ENCODE assay signal across 27 mouse cellular contexts in genomic region chr6:107386094-107386678, GRCm38 (mm10).
DNase-seq lines count a peak whose midpoint lies in the region; ATAC-seq and TF ChIP-seq lines count a peak whose summit lies in the region.
"Had no signal": no experiment of that assay in that cellular context is flagged by ENCODE, and none has a peak within 500 bp of the region (broad histone marks: within the 10 kb centered on the region; RNA-seq: fewer than 3 reads in every experiment).

No protein-coding gene starts in this region.

- TF ChIP-seq CTCF in midbrain, postnatal 0 days (IDR thresholded peaks at IDR 0.05) = no peak

- intact Hi-C loops in left cerebral cortex, postnatal 10 days (cut with DNase I) = no loop called here

- no peak overlapping the region for H3K27ac ChIP-seq in midbrain, postnatal 0 days (ENCODE audit: low read depth, low read length)
- no peak overlapping the region for H3K27ac ChIP-seq in midbrain, embryonic 16.5 days (ENCODE audit: low read length)
- H3K27ac ChIP-seq in neural tube, embryonic 13.5 days (replicated peaks) = no peak overlapping the region; the same call in 1 of the 2 replicates
- 0 out of 2 replicates have a peak overlapping the region, but pooled peaks have one; percentile 48 for H3K27ac ChIP-seq in neural tube, embryonic 15.5 days (replicated peaks)
- H3K27ac ChIP-seq: embryonic facial prominence, embryonic 13.5 days; embryonic facial prominence, embryonic 15.5 days; forebrain, embryonic 10.5 days had no signal

- H3K4me3 ChIP-seq in midbrain, postnatal 0 days (ENCODE audit: low read depth, low read length) = no peak overlapping the region
- H3K4me3 ChIP-seq in midbrain, embryonic 16.5 days (ENCODE audit: low read depth, low read length) = no peak overlapping the region
- no peak overlapping the region for H3K4me3 ChIP-seq in neural tube, embryonic 13.5 days
- H3K4me3 ChIP-seq in neural tube, embryonic 15.5 days (replicated peaks) = no peak overlapping the region
- H3K4me3 ChIP-seq: embryonic facial prominence, embryonic 13.5 days; embryonic facial prominence, embryonic 15.5 days; erythroblast, embryonic 14.5 days; forebrain, embryonic 10.5 days had no signal

- no peak for ATAC-seq in midbrain, postnatal 0 days (ENCODE audit: low FRiP score)
- ATAC-seq in midbrain, embryonic 16.5 days = no peak
- peak; percentile 93 for ATAC-seq in neural tube, embryonic 13.5 days (ENCODE audit: low read depth)
- peak; percentile 84 for ATAC-seq in neural tube, embryonic 15.5 days (ENCODE audit: low FRiP score)
- ATAC-seq in activated CD4-positive, CD25-positive, alpha-beta regulatory T cell, adult 4 months = no peak
- ATAC-seq: CD4-positive, CD25-positive, alpha-beta regulatory T cell, adult 4 months; forebrain, embryonic 14.5 days; forebrain, embryonic 16.5 days; Patski had no signal

- H3K27me3 ChIP-seq in midbrain, postnatal 0 days (ENCODE audit: insufficient read depth, low read length) = no peaks in the 10 kb centered on the region
- no peaks in the 10 kb centered on the region for H3K27me3 ChIP-seq in midbrain, embryonic 16.5 days (ENCODE audit: control insufficient read depth, insufficient read depth, low read depth, low read length)
- no peaks in the 10 kb centered on the region for H3K27me3 ChIP-seq in neural tube, embryonic 13.5 days
- no peaks in the 10 kb centered on the region for H3K27me3 ChIP-seq in neural tube, embryonic 15.5 days (replicated peaks)
- H3K27me3 ChIP-seq: embryonic facial prominence, embryonic 13.5 days; embryonic facial prominence, embryonic 15.5 days had no signal

- no peak overlapping the region for H3K9ac ChIP-seq in midbrain, postnatal 0 days (replicated peaks; ENCODE audit: low read length, poor library complexity, severe bottlenecking)
- no peak overlapping the region for H3K9ac ChIP-seq in midbrain, embryonic 16.5 days (ENCODE audit: low read depth, low read length)
- H3K9ac ChIP-seq in neural tube, embryonic 13.5 days = no peak overlapping the region
- H3K9ac ChIP-seq in neural tube, embryonic 15.5 days (replicated peaks) = no peak overlapping the region
- H3K9ac ChIP-seq: embryonic facial prominence, embryonic 13.5 days; embryonic facial prominence, embryonic 15.5 days had no signal

- no peaks in the 10 kb centered on the region for H3K4me1 ChIP-seq in midbrain, postnatal 0 days (ENCODE audit: insufficient read depth, low read length)
- H3K4me1 ChIP-seq in midbrain, embryonic 16.5 days (ENCODE audit: control insufficient read depth, insufficient read depth, low read length) = no peaks in the 10 kb centered on the region
- peaks cover 9% of the 10 kb centered on the region for H3K4me1 ChIP-seq in neural tube, embryonic 13.5 days (replicated peaks)
- peaks cover 6% of the 10 kb centered on the region; the same call in 1 of the 2 replicates for H3K4me1 ChIP-seq in neural tube, embryonic 15.5 days
- H3K4me1 ChIP-seq: embryonic facial prominence, embryonic 13.5 days; embryonic facial prominence, embryonic 15.5 days had no signal

- WGBS in midbrain, postnatal 0 days = 56% methylated on average over 7 of the region's 7 CpGs
- 52% methylated on average over 7 of the region's 7 CpGs for WGBS in midbrain, embryonic 16.5 days
- WGBS in neural tube, embryonic 13.5 days = 29% methylated on average over 7 of the region's 7 CpGs
- 23% methylated on average over 7 of the region's 7 CpGs for WGBS in neural tube, embryonic 15.5 days

- H3K9me3 ChIP-seq in midbrain, postnatal 0 days (ENCODE audit: low read length) = no peaks in the 10 kb centered on the region
- no peaks in the 10 kb centered on the region for H3K9me3 ChIP-seq in midbrain, embryonic 16.5 days (replicated peaks; ENCODE audit: control insufficient read depth, low read length, poor library complexity, severe bottlenecking)
- H3K9me3 ChIP-seq in neural tube, embryonic 13.5 days = no peaks in the 10 kb centered on the region
- no peaks in the 10 kb centered on the region for H3K9me3 ChIP-seq in neural tube, embryonic 15.5 days (replicated peaks)
- H3K9me3 ChIP-seq: embryonic facial prominence, embryonic 13.5 days; embryonic facial prominence, embryonic 15.5 days; forebrain, embryonic 10.5 days had no signal

- H3K4me2 ChIP-seq in midbrain, postnatal 0 days (ENCODE audit: low read depth, low read length, poor library complexity, severe bottlenecking) = no peak overlapping the region
- H3K4me2 ChIP-seq in midbrain, embryonic 16.5 days (ENCODE audit: low read length) = no peak overlapping the region
- no peak overlapping the region for H3K4me2 ChIP-seq in neural tube, embryonic 13.5 days
- no peak overlapping the region for H3K4me2 ChIP-seq in neural tube, embryonic 15.5 days
- H3K4me2 ChIP-seq: embryonic facial prominence, embryonic 13.5 days; embryonic facial prominence, embryonic 15.5 days had no signal

- no peaks in the 10 kb centered on the region for H3K36me3 ChIP-seq in midbrain, postnatal 0 days (ENCODE audit: insufficient read depth, low read length)
- H3K36me3 ChIP-seq in midbrain, embryonic 16.5 days (ENCODE audit: control insufficient read depth, insufficient read depth, low read length) = no peaks in the 10 kb centered on the region
- no peaks in the 10 kb centered on the region for H3K36me3 ChIP-seq in neural tube, embryonic 13.5 days
- no peaks in the 10 kb centered on the region for H3K36me3 ChIP-seq in neural tube, embryonic 15.5 days
- H3K36me3 ChIP-seq: embryonic facial prominence, embryonic 13.5 days; embryonic facial prominence, embryonic 15.5 days; forebrain, embryonic 10.5 days; G1E had no signal

- peak; percentile 16 for DNase-seq in midbrain, postnatal 0 days (ENCODE audit: low spot score)
- DNase-seq in mesoderm, embryonic 11.5 days (ENCODE audit: low read depth, low spot score) = peak; percentile 12
- no peak for DNase-seq in left cerebral cortex, postnatal 10 days (ENCODE audit: extremely low spot score in 1 of 2, low spot score in 2 of 2)
- DNase-seq: adrenal gland, adult 2 months; adrenal gland, postnatal 10 days; adrenal gland, postnatal 25 days; B cell, adult 2 months; cerebellum, adult 11 months; cerebellum, adult 18-20 months; cerebellum, adult 8-10 months; cerebellum, adult 9-11 months; cerebellum, postnatal 14 days; cerebellum, postnatal 36 days; embryo, embryonic 11 days had no signal

Comparison
In these comparisons a context has a peak if more than half of its experiments do, and no peak if none do; other contexts are left out.
1. ATAC-seq: peak in neural tube, embryonic 13.5 days (single experiment) and neural tube, embryonic 15.5 days (single experiment); none in midbrain, postnatal 0 days (single experiment), midbrain, embryonic 16.5 days (single experiment) and activated CD4-positive, CD25-positive, alpha-beta regulatory T cell, adult 4 months (single experiment).
2. DNase-seq: peak in midbrain, postnatal 0 days (single experiment) and mesoderm, embryonic 11.5 days (single experiment); none in left cerebral cortex, postnatal 10 days (0 of 2).